Mouse (Mus musculus) right cerebral cortex, adult 18-20 months (tissue): ENCODE data around the gene Slc25a41.

Source experiments
- DNase-seq: peaks from one replicate; pipeline ENCODE4 v3.0.0; 2022; ENCODE audit warnings: mixed read lengths

The Slc25a41 gene

GRCm38 (mm10) chr17:56990115-56990746 is 51.2 kb downstream of the Slc25a41 start, which contains the start of gene Clpp:
Gene Clpp (plus strand): TSS chr17:56990305.
- peak; percentile 98 for DNase-seq

- peak; percentile 88 for DNase-seq
Measured at GRCm38 (mm10) chr17:56989467-56990114, 51.9 kb downstream of the Slc25a41 start.

- DNase-seq, result no peak
Measured at GRCm38 (mm10) chr17:56988921-56989430, 52.5 kb downstream of the Slc25a41 start.

- DNase-seq, result no peak
Measured at GRCm38 (mm10) chr17:56988441-56988840, 53.0 kb downstream of the Slc25a41 start.

GRCm38 (mm10) chr17:56986105-56986805 is 55.2 kb downstream of the Slc25a41 start:
- no peak for DNase-seq

GRCm38 (mm10) chr17:56985656-56986055 is 55.8 kb downstream of the Slc25a41 start:
- DNase-seq, result no peak

GRCm38 (mm10) chr17:56984886-56985285 is 56.6 kb downstream of the Slc25a41 start:
- no peak for DNase-seq
